Mouse (Mus musculus): ENCODE data around the gene Colgalt1.

The Colgalt1 gene

GRCm38 (mm10) chr8:71629096-71629697, 18.4 kb downstream of the Colgalt1 start:
- DNase-seq, result peak; percentile 96

GRCm38 (mm10) chr8:71629781-71630212, 19.0 kb downstream of the Colgalt1 start:
- peak; percentile 51 for DNase-seq

- no peak for DNase-seq
Observed at GRCm38 (mm10) chr8:71630761-71631160, 20.0 kb downstream of the Colgalt1 start.

- DNase-seq, result no peak
Observed at GRCm38 (mm10) chr8:71631897-71632296, 21.1 kb downstream of the Colgalt1 start.

- peak; percentile 67 for DNase-seq
Observed at GRCm38 (mm10) chr8:71633164-71633563, 22.4 kb downstream of the Colgalt1 start.

GRCm38 (mm10) chr8:71633981-71634667, 23.3 kb downstream of the Colgalt1 start:
- DNase-seq, result peak; percentile 61

- no peak for DNase-seq
Observed at GRCm38 (mm10) chr8:71637149-71638095, 26.6 kb downstream of the Colgalt1 start.

- no peak for DNase-seq
Observed at GRCm38 (mm10) chr8:71638321-71638720, 27.5 kb downstream of the Colgalt1 start.

- no peak for DNase-seq
Observed at GRCm38 (mm10) chr8:71639318-71639717, 28.5 kb downstream of the Colgalt1 start.

- DNase-seq, result no peak
Observed at GRCm38 (mm10) chr8:71645510-71645909, 34.7 kb downstream of the Colgalt1 start.

- peak; percentile 36 for DNase-seq
Observed at GRCm38 (mm10) chr8:71654600-71654999, 43.8 kb downstream of the Colgalt1 start.

- no peak for DNase-seq
Observed at GRCm38 (mm10) chr8:71657816-71658215, 47.0 kb downstream of the Colgalt1 start.

GRCm38 (mm10) chr8:71658515-71659049, 47.8 kb downstream of the Colgalt1 start:
- DNase-seq, result no peak

GRCm38 (mm10) chr8:71659751-71660150, 49.0 kb downstream of the Colgalt1 start:
- no peak for DNase-seq

- peak; percentile 92 for DNase-seq
Observed at GRCm38 (mm10) chr8:71660325-71661120, 49.7 kb downstream of the Colgalt1 start.

- DNase-seq, result peak; percentile 66
Observed at GRCm38 (mm10) chr8:71665331-71666130, 54.7 kb downstream of the Colgalt1 start.

- no peak for DNase-seq
Observed at GRCm38 (mm10) chr8:71666855-71667254, 56.1 kb downstream of the Colgalt1 start.

GRCm38 (mm10) chr8:71667256-71667655, 56.5 kb downstream of the Colgalt1 start:
- DNase-seq, result no peak

GRCm38 (mm10) chr8:71668220-71668975, 57.6 kb downstream of the Colgalt1 start:
- DNase-seq, result peak; percentile 27

GRCm38 (mm10) chr8:71670198-71670597, 59.4 kb downstream of the Colgalt1 start:
- DNase-seq, result no peak

All from lung, postnatal 14 days (tissue).